In genomic region chr7:27941869-27942268, GRCm38 (mm10) we compare ENCODE assay signal across 8 mouse cellular contexts. TPM values are rescaled to one million over a fixed set of nuclear protein-coding genes. Genes with fewer than 3 reads are reported as not detected.
DNase-seq lines count a peak whose midpoint lies in the region; ATAC-seq and TF ChIP-seq lines count a peak whose summit lies in the region.
"Not testable (repeated sequence)": the region's sequence is repeated elsewhere in the genome, so short reads cannot be mapped to it uniquely, and the experiment has no call there.

No protein-coding gene starts in this region.

- ATAC-seq in intestine, postnatal 0 days = not testable (repeated sequence)

- H3K4me3 ChIP-seq in intestine, postnatal 0 days (ENCODE audit: low read depth, low read length); layer of hippocampus, adult 2 months: not testable (repeated sequence)

- H3K27me3 ChIP-seq in intestine, postnatal 0 days (replicated peaks; ENCODE audit: control insufficient read depth, insufficient read depth, low read length) = not testable (repeated sequence)

- not testable (repeated sequence) for H3K4me1 ChIP-seq in intestine, postnatal 0 days (replicated peaks; ENCODE audit: control insufficient read depth, insufficient read depth, low read length)

- not testable (repeated sequence) for H3K9ac ChIP-seq in intestine, postnatal 0 days (ENCODE audit: low read depth, low read length)

- peak; percentile 13 to 39 for DNase-seq in CD8-positive naive resting alpha-beta T cell, adult 2 months (ENCODE audit: low read depth in 2 of 2, low spot score in 2 of 2)
- peak; percentile 15 for DNase-seq in c-Kit-positive CD71-positive TER-119-positive erythroid progenitor cells, embryonic 14.5 days (ENCODE audit: low spot score)
- peak; percentile 9 for DNase-seq in gastrocnemius, adult 18-20 months (ENCODE audit: low spot score)
- DNase-seq in layer of hippocampus, adult 2 months (ENCODE audit: low spot score in 2 of 2) = peak in 1 of 2 experiments; percentile 36
- DNase-seq in lung, postnatal 10 days = peak; percentile 30
- DNase-seq in right cerebral cortex, adult 2 months (ENCODE audit: low spot score in 2 of 2) = peak; percentile 33 to 49
- DNase-seq in thymus, postnatal 36 days = peak; percentile 31 to 37

- H3K27ac ChIP-seq in intestine, postnatal 0 days (ENCODE audit: low read depth, low read length); layer of hippocampus, adult 2 months: not testable (repeated sequence)

- 38% methylated on average over 5 of the region's 7 CpGs for WGBS in intestine, postnatal 0 days

- H3K4me2 ChIP-seq in intestine, postnatal 0 days (replicated peaks; ENCODE audit: low read depth) = not testable (repeated sequence)

- H3K36me3 ChIP-seq in intestine, postnatal 0 days (ENCODE audit: control insufficient read depth, insufficient read depth) = not testable (repeated sequence)

- H3K9me3 ChIP-seq in intestine, postnatal 0 days (ENCODE audit: control insufficient read depth) = not testable (repeated sequence)

- peak; percentile 53 for TF ChIP-seq CTCF in intestine, postnatal 0 days (IDR thresholded peaks at IDR 0.05; ENCODE audit: low read depth)
- peak; percentile 66 for TF ChIP-seq CTCF in layer of hippocampus, adult 2 months (conservative IDR thresholded peaks at IDR 0.05)

RNA-seq across cellular contexts. Expression of gene Zfp974, which starts 12.6 kb away (rescaled TPM):
- total RNA-seq in gastrocnemius, adult 18-20 months (2021) = 1 to 10 TPM; 2.8 to 5.0 TPM
- polyA plus RNA-seq in intestine, postnatal 0 days (2015; fragmentation: Nextera tagmentation; extraction: Ambion mirVana) = 3.7 and 3.9 TPM in 2 replicates
- 10 to 100 TPM; 15.2 to 18.7 TPM for total RNA-seq in layer of hippocampus, adult 2 months (2021)

RNA-seq across cellular contexts. Expression of gene Zfp780b, which starts 37.1 kb away (rescaled TPM):
- 1 to 10 TPM; 7.3 to 8.8 TPM for total RNA-seq in gastrocnemius, adult 18-20 months (2021)
- 4.7 and 5.7 TPM in 2 replicates for polyA plus RNA-seq in intestine, postnatal 0 days (2015; fragmentation: Nextera tagmentation; extraction: Ambion mirVana)
- 10 to 100 TPM; 19.3 to 21.8 TPM for total RNA-seq in layer of hippocampus, adult 2 months (2021)
